Mouse (Mus musculus): ENCODE data around the gene Rnf111. TPM values are rescaled to one million over a fixed set of nuclear protein-coding genes. Genes with fewer than 3 reads are reported as not detected.
"Not testable (repeated sequence)": the region's sequence is repeated elsewhere in the genome, so short reads cannot be mapped to it uniquely, and the experiment has no call there.

Rnf111 gene
- total RNA-seq, 2 experiments from 2014 or later = 41.7 to 41.9 TPM

GRCm38 (mm10) chr9:70502284-70503014 lies 1.1 kb downstream of the Rnf111 start:
- no peak for DNase-seq (ENCODE audit: low spot score in 2 of 2)

- DNase-seq (ENCODE audit: low spot score in 2 of 2) = no peak
These were observed 6.5 kb downstream of the Rnf111 start for GRCm38 (mm10) chr9:70496990-70497389.

GRCm38 (mm10) chr9:70493038-70493437 lies 10.5 kb downstream of the Rnf111 start:
- DNase-seq (ENCODE audit: low spot score in 2 of 2) = no peak

GRCm38 (mm10) chr9:70491176-70491575 lies 12.3 kb downstream of the Rnf111 start:
- no peak for DNase-seq (ENCODE audit: low spot score in 2 of 2)

- no peak for DNase-seq (ENCODE audit: low spot score in 2 of 2)
These were observed 16.1 kb downstream of the Rnf111 start for GRCm38 (mm10) chr9:70487401-70487800.

GRCm38 (mm10) chr9:70485840-70486239 lies 17.7 kb downstream of the Rnf111 start:
- no peak for DNase-seq (ENCODE audit: low spot score in 2 of 2)

- DNase-seq (ENCODE audit: low spot score in 2 of 2) = no peak
These were observed 20.0 kb downstream of the Rnf111 start for GRCm38 (mm10) chr9:70483495-70483894.

GRCm38 (mm10) chr9:70481872-70482271 lies 21.7 kb downstream of the Rnf111 start:
- no peak for DNase-seq (ENCODE audit: low spot score in 2 of 2)

- no peak for DNase-seq (ENCODE audit: low spot score in 2 of 2)
These were observed 26.3 kb downstream of the Rnf111 start for GRCm38 (mm10) chr9:70477229-70477628.

GRCm38 (mm10) chr9:70475777-70476270 lies 27.7 kb downstream of the Rnf111 start:
- no peak for DNase-seq (ENCODE audit: low spot score in 2 of 2)

- DNase-seq (ENCODE audit: low spot score in 2 of 2) = no peak
These were observed 30.1 kb downstream of the Rnf111 start for GRCm38 (mm10) chr9:70473400-70473799.

- not testable (repeated sequence) for DNase-seq (ENCODE audit: low spot score in 2 of 2)
These were observed 40.4 kb downstream of the Rnf111 start for GRCm38 (mm10) chr9:70463091-70463490.

- no peak for DNase-seq (ENCODE audit: low spot score in 2 of 2)
These were observed 51.2 kb downstream of the Rnf111 start for GRCm38 (mm10) chr9:70452371-70452770.

GRCm38 (mm10) chr9:70449072-70449471 lies 54.5 kb downstream of the Rnf111 start:
- DNase-seq (ENCODE audit: low spot score in 2 of 2) = no peak

GRCm38 (mm10) chr9:70439959-70440358 lies 63.6 kb downstream of the Rnf111 start:
- no peak for DNase-seq (ENCODE audit: low spot score in 2 of 2)

- no peak for DNase-seq (ENCODE audit: low spot score in 2 of 2)
These were observed 80.9 kb downstream of the Rnf111 start for GRCm38 (mm10) chr9:70422661-70423060.

GRCm38 (mm10) chr9:70421257-70422056 lies 82.1 kb downstream of the Rnf111 start, which contains the start of gene Ccnb2:
Ccnb2 (minus strand) TSS chr9:70421547.
- DNase-seq (ENCODE audit: low spot score in 2 of 2) = peak; percentile 81 to 83

GRCm38 (mm10) chr9:70416412-70416811 lies 87.1 kb downstream of the Rnf111 start:
- DNase-seq (ENCODE audit: low spot score in 2 of 2) = no peak

GRCm38 (mm10) chr9:70413038-70413437 lies 90.5 kb downstream of the Rnf111 start:
- no peak for DNase-seq (ENCODE audit: low spot score in 2 of 2)

GRCm38 (mm10) chr9:70410668-70411067 lies 92.9 kb downstream of the Rnf111 start:
- no peak for DNase-seq (ENCODE audit: low spot score in 2 of 2)

- no peak for DNase-seq (ENCODE audit: low spot score in 2 of 2)
These were observed 93.8 kb downstream of the Rnf111 start for GRCm38 (mm10) chr9:70409743-70410142.

- peak in 1 of 2 experiments; percentile 47 for DNase-seq (ENCODE audit: low spot score in 2 of 2)
These were observed 94.7 kb downstream of the Rnf111 start for GRCm38 (mm10) chr9:70408791-70409190.
